Mouse (Mus musculus): ENCODE results near the gene Mast4.
"Not testable (repeated sequence)": the region's sequence is repeated elsewhere in the genome, so short reads cannot be mapped to it uniquely, and the experiment has no call there.

The Mast4 gene

GRCm38 (mm10) chr13:103334392-103334686, at the start of gene Mast4:
Mast4 (minus strand) TSS chr13:103334497.
- DNase-seq (ENCODE audit: low spot score in 2 of 2) = peak; percentile 85 to 90

GRCm38 (mm10) chr13:103374495-103374894, 40.2 kb upstream of the Mast4 start:
- DNase-seq (ENCODE audit: low spot score in 2 of 2) = no peak

- DNase-seq (ENCODE audit: low spot score in 2 of 2) = no peak
Measured at GRCm38 (mm10) chr13:103369194-103369593, 34.9 kb upstream of the Mast4 start.

GRCm38 (mm10) chr13:103363181-103363580, 28.9 kb upstream of the Mast4 start:
- DNase-seq (ENCODE audit: low spot score in 2 of 2) = no peak

GRCm38 (mm10) chr13:103357415-103357814, 23.1 kb upstream of the Mast4 start:
- DNase-seq (ENCODE audit: low spot score in 2 of 2) = not testable (repeated sequence)

- not testable (repeated sequence) for DNase-seq (ENCODE audit: low spot score in 2 of 2)
Measured at GRCm38 (mm10) chr13:103356909-103357308, 22.6 kb upstream of the Mast4 start.

GRCm38 (mm10) chr13:103354737-103355136, 20.4 kb upstream of the Mast4 start:
- no peak for DNase-seq (ENCODE audit: low spot score in 2 of 2)

GRCm38 (mm10) chr13:103344749-103345148, 10.5 kb upstream of the Mast4 start:
- DNase-seq (ENCODE audit: low spot score in 2 of 2) = no peak

GRCm38 (mm10) chr13:103344006-103344720, 9.9 kb upstream of the Mast4 start:
- no peak for DNase-seq (ENCODE audit: low spot score in 2 of 2)

- no peak for DNase-seq (ENCODE audit: low spot score in 2 of 2)
Measured at GRCm38 (mm10) chr13:103341031-103341430, 6.7 kb upstream of the Mast4 start.

- DNase-seq (ENCODE audit: low spot score in 2 of 2) = no peak
Measured at GRCm38 (mm10) chr13:103338616-103339015, 4.3 kb upstream of the Mast4 start.

- DNase-seq (ENCODE audit: low spot score in 2 of 2) = no peak
Measured at GRCm38 (mm10) chr13:103336237-103336636, 1.9 kb upstream of the Mast4 start.

- DNase-seq (ENCODE audit: low spot score in 2 of 2) = no peak
Measured at GRCm38 (mm10) chr13:103334723-103335458, 594 bp upstream of the Mast4 start.

GRCm38 (mm10) chr13:103333601-103334391, 501 bp downstream of the Mast4 start:
- peak in 1 of 2 experiments; percentile 38 for DNase-seq (ENCODE audit: low spot score in 2 of 2)

GRCm38 (mm10) chr13:103333153-103333552, 1.1 kb downstream of the Mast4 start:
- no peak for DNase-seq (ENCODE audit: low spot score in 2 of 2)

- DNase-seq (ENCODE audit: low spot score in 2 of 2) = no peak
Measured at GRCm38 (mm10) chr13:103332731-103333130, 1.6 kb downstream of the Mast4 start.

- DNase-seq (ENCODE audit: low spot score in 2 of 2) = no peak
Measured at GRCm38 (mm10) chr13:103331096-103331495, 3.2 kb downstream of the Mast4 start.

GRCm38 (mm10) chr13:103328299-103328698, 6.0 kb downstream of the Mast4 start:
- no peak for DNase-seq (ENCODE audit: low spot score in 2 of 2)

- DNase-seq (ENCODE audit: low spot score in 2 of 2) = no peak
Measured at GRCm38 (mm10) chr13:103327843-103328242, 6.5 kb downstream of the Mast4 start.

GRCm38 (mm10) chr13:103326186-103326585, 8.1 kb downstream of the Mast4 start:
- no peak for DNase-seq (ENCODE audit: low spot score in 2 of 2)

- DNase-seq (ENCODE audit: low spot score in 2 of 2) = no peak
Measured at GRCm38 (mm10) chr13:103319881-103320280, 14.4 kb downstream of the Mast4 start.

GRCm38 (mm10) chr13:103319317-103319716, 15.0 kb downstream of the Mast4 start:
- no peak for DNase-seq (ENCODE audit: low spot score in 2 of 2)
